Mouse (Mus musculus) heart, embryonic 11.5 days (tissue): Measurements from ENCODE around the gene Aoc2. TPM values are rescaled to one million over a fixed set of nuclear protein-coding genes. Genes with fewer than 3 reads are reported as not detected.

Experiments used
- ATAC-seq: fragments of 200-750 bp; cut with Nextera tagmentation; replicated peaks from 2 replicates; pipeline ENCODE4 v1.8.0; 2017; ENCODE audit warnings: moderate library complexity; ENCODE audit not compliant: insufficient number of reproducible peaks, low FRiP score, low TSS enrichment
- H3K27ac ChIP-seq: fragments of 300-500 bp; sonication (generic); 2 replicates; pipeline ENCODE4 v1.5.1; 2014; ENCODE audit warnings: mild to moderate bottlenecking, low read depth, low read length
- H3K27me3 ChIP-seq: fragments of 300-500 bp; sonication (generic); 2 replicates; pipeline ENCODE4 v1.6.1; 2014; ENCODE audit warnings: mild to moderate bottlenecking, low read length, mixed read lengths; ENCODE audit not compliant: control insufficient read depth, insufficient read depth
- H3K36me3 ChIP-seq: fragments of 300-500 bp; sonication (generic); 2 replicates; pipeline ENCODE4 v1.6.1; 2014; ENCODE audit warnings: mild to moderate bottlenecking, low read length, moderate library complexity, mixed read lengths; ENCODE audit not compliant: control insufficient read depth, insufficient read depth
- H3K4me1 ChIP-seq: fragments of 300-500 bp; sonication (generic); 2 replicates; pipeline ENCODE4 v1.6.1; 2014; ENCODE audit warnings: low read length; ENCODE audit not compliant: control insufficient read depth, insufficient read depth
- H3K4me2 ChIP-seq: fragments of 300-500 bp; sonication (generic); 2 replicates; pipeline ENCODE4 v1.6.1; 2014; ENCODE audit warnings: mild to moderate bottlenecking, moderate library complexity
- H3K4me3 ChIP-seq: fragments of 300-500 bp; sonication (generic); 2 replicates; pipeline ENCODE4 v1.5.1; 2014; ENCODE audit warnings: low read depth, low read length
- H3K9ac ChIP-seq: fragments of 300-500 bp; sonication (generic); 2 replicates; pipeline ENCODE4 v1.6.1; 2014; ENCODE audit warnings: mild to moderate bottlenecking, low read depth, low read length, moderate library complexity
- H3K9me3 ChIP-seq: fragments of 300-500 bp; sonication (generic); replicated peaks from 2 replicates; pipeline ENCODE4 v1.6.1; 2016; ENCODE audit warnings: low read length; ENCODE audit not compliant: control insufficient read depth
- WGBS: fragments of 180-500 bp; shearing (Covaris S2); extraction: QIAGEN DNeasy Blood & Tissue Kit; methylation state at CpG from one replicate; pipeline ENCODE4 v1.1.7; 2014; ENCODE audit not compliant: insufficient replicate concordance; 5-methylcytosine and 5-hydroxymethylcytosine counted together
- polyA plus RNA-seq: library from polyadenylated mRNA; unstranded; fragments of >200 nt; fragmentation: Nextera tagmentation; extraction: Ambion mirVana; gene quantifications from 2 replicates; pipeline ENCODE4 v1.2.1, GENCODE M21; 2014

Aoc2 gene
- polyA plus RNA-seq, 1 experiment from 2014 or later = 0.90 TPM

GRCm38 (mm10) chr11:101307744-101308143 is 17.1 kb upstream of the Aoc2 start:
- no peaks in the 10 kb centered on the region for H3K27me3 ChIP-seq
- 21% methylated on average over 5 of the region's 5 CpGs for WGBS
- H3K4me3 ChIP-seq = no peak overlapping the region
- no peaks in the 10 kb centered on the region for H3K36me3 ChIP-seq
- no peak overlapping the region for H3K27ac ChIP-seq
- H3K4me1 ChIP-seq = no peaks in the 10 kb centered on the region
- H3K9me3 ChIP-seq = no peaks in the 10 kb centered on the region
- no peak overlapping the region for H3K9ac ChIP-seq
- H3K4me2 ChIP-seq = no peak overlapping the region
- no peak for ATAC-seq

- H3K4me1 ChIP-seq = no peaks in the 10 kb centered on the region
- 81% methylated on average over 3 of the region's 3 CpGs for WGBS
- no peaks in the 10 kb centered on the region for H3K27me3 ChIP-seq
- H3K4me2 ChIP-seq = no peak overlapping the region
- no peak for ATAC-seq
- no peaks in the 10 kb centered on the region for H3K36me3 ChIP-seq
- H3K9me3 ChIP-seq = no peaks in the 10 kb centered on the region
- no peak overlapping the region for H3K4me3 ChIP-seq
- no peak overlapping the region for H3K27ac ChIP-seq
- no peak overlapping the region for H3K9ac ChIP-seq
Observed at GRCm38 (mm10) chr11:101311083-101311482, 13.8 kb upstream of the Aoc2 start.

GRCm38 (mm10) chr11:101312150-101312549 is 12.7 kb upstream of the Aoc2 start:
- 63% methylated on average over 3 of the region's 3 CpGs for WGBS
- no peak for ATAC-seq

GRCm38 (mm10) chr11:101314567-101314966 is 10.3 kb upstream of the Aoc2 start:
- H3K9ac ChIP-seq = no peak overlapping the region
- H3K27me3 ChIP-seq = no peaks in the 10 kb centered on the region
- no peak overlapping the region for H3K4me2 ChIP-seq
- H3K9me3 ChIP-seq = no peaks in the 10 kb centered on the region
- ATAC-seq = no peak
- WGBS = 94% methylated on average over 1 of the region's 1 CpGs
- peaks cover 10% of the 10 kb centered on the region; the same call in 1 of the 2 replicates for H3K36me3 ChIP-seq
- 0 out of 2 replicates have a peak, but pooled peaks cover 3% of the 10 kb centered on the region for H3K4me1 ChIP-seq
- H3K27ac ChIP-seq = peak overlapping the region; percentile 47
- no peak overlapping the region for H3K4me3 ChIP-seq

More at GRCm38 (mm10) chr11:101312150-101312549, 12.7 kb upstream of the Aoc2 start:
- Histone ChIP-seq H3K27ac (no peak overlapping the region), H3K36me3 (no peaks in the 10 kb centered on the region), H3K9me3 (no peaks in the 10 kb centered on the region), H3K4me2 (no peak overlapping the region), H3K4me3 (no peak overlapping the region), H3K27me3 (no peaks in the 10 kb centered on the region), H3K9ac (no peak overlapping the region), H3K4me1 (no peaks in the 10 kb centered on the region)

GRCm38 (mm10) chr11:101315082-101315650 is 9.7 kb upstream of the Aoc2 start:
- ATAC-seq = no peak
- Histone ChIP-seq H3K27ac (peak overlapping the region; percentile 91), H3K4me3 (peak overlapping the region; percentile 97), H3K36me3 (peaks cover 11% of the 10 kb centered on the region; the same call in 1 of the 2 replicates), H3K9ac (peak overlapping the region; percentile 94), H3K4me2 (peak overlapping the region; percentile 78), H3K4me1 (0 out of 2 replicates have a peak, but pooled peaks cover 3% of the 10 kb centered on the region), H3K27me3 (no peaks in the 10 kb centered on the region), H3K9me3 (no peaks in the 10 kb centered on the region)
- 77% methylated on average over 8 of the region's 8 CpGs for WGBS

GRCm38 (mm10) chr11:101315665-101316500 is 9.0 kb upstream of the Aoc2 start, which contains the start of gene Psme3:
Gene Psme3 (plus strand): TSS chr11:101316213.
- under 1% methylated on average over 53 of the region's 62 CpGs for WGBS
- H3K4me1 ChIP-seq = 0 out of 2 replicates have a peak, but pooled peaks cover 3% of the 10 kb centered on the region

GRCm38 (mm10) chr11:101316501-101316917 is 8.4 kb upstream of the Aoc2 start:
- Histone ChIP-seq H3K36me3 (peaks cover 16% of the 10 kb centered on the region), H3K27me3 (no peaks in the 10 kb centered on the region), H3K9me3 (no peaks in the 10 kb centered on the region), H3K4me3 (peak overlapping the region; percentile 97), H3K27ac (peak overlapping the region; percentile 91), H3K4me2 (peak overlapping the region; percentile 78), H3K9ac (peak overlapping the region; percentile 94), H3K4me1 (0 out of 2 replicates have a peak, but pooled peaks cover 3% of the 10 kb centered on the region)
- ATAC-seq = peak; percentile 56
- WGBS = 0% methylated on average over 17 of the region's 17 CpGs

More at GRCm38 (mm10) chr11:101315665-101316500, 9.0 kb upstream of the Aoc2 start, which contains the start of gene Psme3:
- peak within 1 kb of the TSS; percentile 91 for H3K27ac ChIP-seq
- H3K36me3 ChIP-seq = peaks cover 11% of the 10 kb centered on the region; the same call in 1 of the 2 replicates
- H3K9me3 ChIP-seq = no peaks in the 10 kb centered on the region
- H3K4me2 ChIP-seq = peak within 1 kb of the TSS; percentile 78
- peak within 1 kb of the TSS; percentile 97 for H3K4me3 ChIP-seq
- peak within 1 kb of the TSS; percentile 94 for H3K9ac ChIP-seq
- ATAC-seq = peak; percentile 88
- H3K27me3 ChIP-seq = no peaks in the 10 kb centered on the region

GRCm38 (mm10) chr11:101323609-101324008 is 1.3 kb upstream of the Aoc2 start:
- H3K4me2 ChIP-seq = no peak overlapping the region
- H3K27me3 ChIP-seq = no peaks in the 10 kb centered on the region
- no peaks in the 10 kb centered on the region for H3K4me1 ChIP-seq
- H3K9me3 ChIP-seq = no peaks in the 10 kb centered on the region
- no peak overlapping the region for H3K27ac ChIP-seq
- ATAC-seq = no peak; the same call in 1 of the 2 replicates
- peaks cover 32% of the 10 kb centered on the region for H3K36me3 ChIP-seq
- no peak overlapping the region for H3K9ac ChIP-seq
- 30% methylated on average over 4 of the region's 4 CpGs for WGBS
- no peak overlapping the region for H3K4me3 ChIP-seq
